Mouse (Mus musculus) megakaryocyte, embryonic 14.5 days (primary cell): ENCODE measurements around the gene Foxk1. TPM values are rescaled to one million over a fixed set of nuclear protein-coding genes. Genes with fewer than 3 reads are reported as not detected.

Experiments used
- H3K27me3 ChIP-seq: replicated peaks from 2 replicates; pipeline ENCODE3; 2012; ENCODE audit warnings: inconsistent platforms
- H3K36me3 ChIP-seq: replicated peaks from 2 replicates; pipeline ENCODE3; 2012; ENCODE audit warnings: low read length, inconsistent platforms, mixed read lengths
- H3K4me1 ChIP-seq: 2 replicates; pipeline ENCODE4 v1.6.1; 2012; ENCODE audit warnings: inconsistent platforms
- H3K4me3 ChIP-seq: replicated peaks from 2 replicates; pipeline ENCODE3; 2012; ENCODE audit warnings: moderate library complexity, mild to moderate bottlenecking, inconsistent platforms
- H3K9me3 ChIP-seq: 2 replicates; pipeline ENCODE4 v1.6.1; 2012; ENCODE audit warnings: inconsistent platforms
- FLI1 ChIP-seq: IDR thresholded peaks from 2 replicates; pipeline ENCODE4 v1.6.1; 2012; ENCODE audit warnings: low read length, inconsistent platforms, mixed read lengths
- GATA1 ChIP-seq: IDR thresholded peaks from 3 replicates; pipeline ENCODE4 v1.6.1; 2012; ENCODE audit warnings: mixed read lengths, low read length, inconsistent platforms, borderline replicate concordance
- polyA plus RNA-seq: library from polyadenylated mRNA; stranded (reverse); fragments of >175 nt; gene quantifications from 2 replicates; pipeline ENCODE4 v1.2.3, GENCODE M21; 2012; ENCODE audit warnings: low replicate concordance; ENCODE audit not compliant: insufficient read depth

The Foxk1 gene
- polyA plus RNA-seq, 1 experiment: 13.3 TPM

- H3K27me3 ChIP-seq: no peaks in the 10 kb centered on the region
- H3K4me3 ChIP-seq: no peak overlapping the region
- TF ChIP-seq FLI1 (no peak), GATA1 (no peak)
- no peaks in the 10 kb centered on the region for H3K9me3 ChIP-seq
- H3K4me1 ChIP-seq: peaks cover 22% of the 10 kb centered on the region
- H3K36me3 ChIP-seq: peaks cover 73% of the 10 kb centered on the region
Measured at GRCm38 (mm10) chr5:142468375-142468774, 67.1 kb downstream of the Foxk1 start.

- TF ChIP-seq FLI1: no peak
- TF ChIP-seq GATA1: no peak
- H3K4me1 ChIP-seq: peaks cover 26% of the 10 kb centered on the region
- H3K27me3 ChIP-seq: no peaks in the 10 kb centered on the region
- H3K36me3 ChIP-seq: peaks cover 87% of the 10 kb centered on the region
- no peak overlapping the region for H3K4me3 ChIP-seq
- no peaks in the 10 kb centered on the region for H3K9me3 ChIP-seq
Measured at GRCm38 (mm10) chr5:142469796-142470195, 68.5 kb downstream of the Foxk1 start.

- Histone ChIP-seq H3K9me3 (no peaks in the 10 kb centered on the region), H3K27me3 (no peaks in the 10 kb centered on the region), H3K4me3 (no peak overlapping the region), H3K4me1 (peaks cover 30% of the 10 kb centered on the region), H3K36me3 (peaks cover 95% of the 10 kb centered on the region)
- TF ChIP-seq FLI1 (no peak), GATA1 (no peak)
Measured at GRCm38 (mm10) chr5:142473696-142474095, 72.4 kb downstream of the Foxk1 start.

GRCm38 (mm10) chr5:142475669-142476068, 74.4 kb downstream of the Foxk1 start:
- peaks cover 77% of the 10 kb centered on the region for H3K36me3 ChIP-seq
- H3K4me1 ChIP-seq: peaks cover 37% of the 10 kb centered on the region
- TF ChIP-seq GATA1 (no peak), FLI1 (no peak)
- no peaks in the 10 kb centered on the region for H3K27me3 ChIP-seq
- no peaks in the 10 kb centered on the region for H3K9me3 ChIP-seq
- peak overlapping the region; percentile 62 for H3K4me3 ChIP-seq

- Histone ChIP-seq H3K9me3 (no peaks in the 10 kb centered on the region), H3K4me3 (no peak overlapping the region), H3K36me3 (peaks cover 64% of the 10 kb centered on the region), H3K27me3 (peaks cover 2% of the 10 kb centered on the region), H3K4me1 (peaks cover 40% of the 10 kb centered on the region)
- TF ChIP-seq FLI1: no peak
- TF ChIP-seq GATA1: no peak
Measured at GRCm38 (mm10) chr5:142477346-142477745, 76.0 kb downstream of the Foxk1 start.

GRCm38 (mm10) chr5:142477866-142478615, 76.7 kb downstream of the Foxk1 start:
- Histone ChIP-seq H3K36me3 (peaks cover 57% of the 10 kb centered on the region), H3K4me1 (peaks cover 40% of the 10 kb centered on the region), H3K27me3 (peaks cover 2% of the 10 kb centered on the region), H3K9me3 (no peaks in the 10 kb centered on the region), H3K4me3 (no peak overlapping the region)
- TF ChIP-seq FLI1: no peak

- TF ChIP-seq GATA1: no peak
- no peak for TF ChIP-seq FLI1
- peaks cover 7% of the 10 kb centered on the region for H3K27me3 ChIP-seq
- peaks cover 34% of the 10 kb centered on the region for H3K4me1 ChIP-seq
- H3K4me3 ChIP-seq: no peak overlapping the region
- no peaks in the 10 kb centered on the region for H3K9me3 ChIP-seq
- peaks cover 48% of the 10 kb centered on the region for H3K36me3 ChIP-seq
Measured at GRCm38 (mm10) chr5:142478829-142479435, 77.6 kb downstream of the Foxk1 start.

- no peaks in the 10 kb centered on the region for H3K9me3 ChIP-seq
- peaks cover 10% of the 10 kb centered on the region for H3K4me1 ChIP-seq
- no peak overlapping the region for H3K4me3 ChIP-seq
- TF ChIP-seq GATA1 (no peak), FLI1 (no peak)
- peaks cover 12% of the 10 kb centered on the region for H3K36me3 ChIP-seq
- peaks cover 30% of the 10 kb centered on the region for H3K27me3 ChIP-seq
Measured at GRCm38 (mm10) chr5:142482512-142482911, 81.2 kb downstream of the Foxk1 start.

GRCm38 (mm10) chr5:142483581-142483980, 82.3 kb downstream of the Foxk1 start:
- Histone ChIP-seq H3K36me3 (peaks cover 1% of the 10 kb centered on the region), H3K4me1 (peaks cover 10% of the 10 kb centered on the region), H3K27me3 (peaks cover 39% of the 10 kb centered on the region), H3K4me3 (no peak overlapping the region), H3K9me3 (no peaks in the 10 kb centered on the region)
- TF ChIP-seq FLI1 (no peak), GATA1 (no peak)

GRCm38 (mm10) chr5:142486654-142487053, 85.4 kb downstream of the Foxk1 start:
- Histone ChIP-seq H3K27me3 (peaks cover 58% of the 10 kb centered on the region), H3K4me1 (peaks cover 4% of the 10 kb centered on the region), H3K4me3 (no peak overlapping the region), H3K36me3 (no peaks in the 10 kb centered on the region), H3K9me3 (no peaks in the 10 kb centered on the region)
- no peak for TF ChIP-seq FLI1
- TF ChIP-seq GATA1: no peak
